Mouse (Mus musculus) T-helper 2 cell (primary cell): ENCODE measurements around the gene Ube3b.

Source experiments
- in situ Hi-C: fragments of 300-600 bp; cut with MboI, MseI; formaldehyde crosslinking; loops from one replicate; pipeline ENCODE4 v1.15.1; 2025; ENCODE audit warnings: high pct_unique_total_duplicates

The Ube3b gene

GRCm38 (mm10) chr5:114373581-114373980, 6.8 kb upstream of the Ube3b start:
- in situ Hi-C loops: no loop called here

GRCm38 (mm10) chr5:114374409-114375213, 5.8 kb upstream of the Ube3b start:
- in situ Hi-C loops: no loop called here

- in situ Hi-C loops: no loop called here
Measured at GRCm38 (mm10) chr5:114378177-114378920, 2.1 kb upstream of the Ube3b start.

GRCm38 (mm10) chr5:114378936-114379335, 1.5 kb upstream of the Ube3b start:
- in situ Hi-C loops: no loop called here

- in situ Hi-C loops: loop anchor here (5.0 kb wide), 1 partner anchor 67 kb away; no protein-coding TSS in a partner anchor
Measured at GRCm38 (mm10) chr5:114379763-114380162, 644 bp upstream of the Ube3b start.

GRCm38 (mm10) chr5:114381013-114381351, 575 bp downstream of the Ube3b start:
- in situ Hi-C loops: loop anchor here (5.0 kb wide), 1 partner anchor 69 kb away; no protein-coding TSS in a partner anchor

GRCm38 (mm10) chr5:114383184-114383904, 2.9 kb downstream of the Ube3b start:
- in situ Hi-C loops: loop anchor here (5.0 kb wide), 1 partner anchor 71 kb away; no protein-coding TSS in a partner anchor

GRCm38 (mm10) chr5:114384448-114384847, 4.0 kb downstream of the Ube3b start:
- in situ Hi-C loops: loop anchor here (5.0 kb wide), 1 partner anchor 72 kb away; no protein-coding TSS in a partner anchor

GRCm38 (mm10) chr5:114393169-114393568, 12.8 kb downstream of the Ube3b start:
- in situ Hi-C loops: no loop called here

GRCm38 (mm10) chr5:114406592-114406991, 26.2 kb downstream of the Ube3b start:
- in situ Hi-C loops: loop anchor here (10.0 kb wide), 1 partner anchor 1038 kb away; no protein-coding TSS in a partner anchor

GRCm38 (mm10) chr5:114407269-114407668, 26.9 kb downstream of the Ube3b start:
- in situ Hi-C loops: loop anchor here (10.0 kb wide), 1 partner anchor 1038 kb away; no protein-coding TSS in a partner anchor

GRCm38 (mm10) chr5:114407810-114408209, 27.4 kb downstream of the Ube3b start:
- in situ Hi-C loops: loop anchor here (10.0 kb wide), 1 partner anchor 1037 kb away; no protein-coding TSS in a partner anchor

GRCm38 (mm10) chr5:114408846-114409245, 28.4 kb downstream of the Ube3b start:
- in situ Hi-C loops: loop anchor here (10.0 kb wide), 1 partner anchor 1036 kb away; no protein-coding TSS in a partner anchor

GRCm38 (mm10) chr5:114410429-114410828, 30.0 kb downstream of the Ube3b start:
- in situ Hi-C loops: no loop called here

- in situ Hi-C loops: no loop called here
Measured at GRCm38 (mm10) chr5:114412361-114412998, 32.1 kb downstream of the Ube3b start.

- in situ Hi-C loops: no loop called here
Measured at GRCm38 (mm10) chr5:114413067-114413735, 32.8 kb downstream of the Ube3b start.

GRCm38 (mm10) chr5:114415606-114416005, 35.2 kb downstream of the Ube3b start:
- in situ Hi-C loops: no loop called here

GRCm38 (mm10) chr5:114416855-114417254, 36.4 kb downstream of the Ube3b start:
- in situ Hi-C loops: no loop called here

- in situ Hi-C loops: no loop called here
Measured at GRCm38 (mm10) chr5:114418541-114418940, 38.1 kb downstream of the Ube3b start.

GRCm38 (mm10) chr5:114421561-114422298, 41.3 kb downstream of the Ube3b start:
- in situ Hi-C loops: no loop called here
